ENCODE assay signal across 8 mouse cellular contexts in the genomic region with DNA sequence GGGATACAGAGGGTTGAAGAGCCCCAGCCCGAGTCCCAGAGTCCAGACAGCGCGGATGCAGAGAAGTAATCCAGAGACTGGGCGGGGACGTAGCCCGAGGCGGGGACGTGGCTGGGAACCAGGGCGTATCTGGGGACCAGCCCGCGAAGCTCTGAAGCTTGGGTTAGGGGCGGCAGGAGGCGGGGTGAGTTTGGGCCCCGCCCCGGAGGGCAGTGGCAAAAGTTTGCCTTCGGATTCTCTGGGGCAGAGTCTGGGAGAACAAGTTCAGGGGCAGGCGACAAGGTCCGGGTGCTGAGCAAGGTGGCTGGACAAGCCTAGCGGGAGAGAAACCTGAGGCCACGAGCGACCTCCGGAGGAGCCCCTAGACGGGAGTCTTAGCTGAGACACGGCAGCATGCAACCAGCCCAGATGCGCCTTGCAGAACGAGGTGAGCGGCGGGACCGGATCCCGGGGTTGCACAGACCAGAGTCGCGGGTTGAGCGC. TPM values are rescaled to one million over a fixed set of nuclear protein-coding genes. Genes with fewer than 3 reads are reported as not detected.
DNase-seq lines count a peak whose midpoint lies in the region; ATAC-seq and TF ChIP-seq lines count a peak whose summit lies in the region.

A gene (plus strand): TSS at position 121 of the 483 bp plus-strand sequence.

- intact Hi-C loops in left cerebral cortex, adult 2 months (cut with DNase I): no loop called here
- intact Hi-C loops in left cerebral cortex, postnatal 14 days (cut with DNase I): no loop called here

- no peaks in the 10 kb centered on the region for H3K36me3 ChIP-seq in forebrain, embryonic 11.5 days (ENCODE audit: control insufficient read depth, insufficient read depth, low read length)
- no peaks in the 10 kb centered on the region for H3K36me3 ChIP-seq in heart, postnatal 0 days (replicated peaks; ENCODE audit: control insufficient read depth, insufficient read depth, low read length)
- H3K36me3 ChIP-seq in stomach, embryonic 14.5 days (ENCODE audit: control insufficient read depth, insufficient read depth, low read length): no peaks in the 10 kb centered on the region

- H3K4me1 ChIP-seq in forebrain, embryonic 11.5 days (replicated peaks; ENCODE audit: control insufficient read depth, insufficient read depth, low read length): peaks cover 11% of the 10 kb centered on the region; the same call in 1 of the 2 replicates
- H3K4me1 ChIP-seq in heart, postnatal 0 days (ENCODE audit: control insufficient read depth, insufficient read depth): peaks cover 5% of the 10 kb centered on the region; the same call in 1 of the 2 replicates
- H3K4me1 ChIP-seq in stomach, embryonic 14.5 days (ENCODE audit: control insufficient read depth, insufficient read depth, low read length): peaks cover 18% of the 10 kb centered on the region; the same call in 1 of the 2 replicates

- under 1% methylated on average over 33 of the region's 33 CpGs for WGBS in forebrain, embryonic 11.5 days
- under 1% methylated on average over 33 of the region's 33 CpGs for WGBS in heart, postnatal 0 days
- WGBS in stomach, embryonic 14.5 days: under 1% methylated on average over 33 of the region's 33 CpGs

- peak; percentile 84 for ATAC-seq in forebrain, embryonic 11.5 days (replicated peaks; ENCODE audit: low FRiP score)
- ATAC-seq in heart, postnatal 0 days (ENCODE audit: insufficient read depth, low read depth): peak; percentile 72
- peak; percentile 68 for ATAC-seq in megakaryocyte progenitor cell, adult 5-6 weeks (replicated peaks; ENCODE audit: poor library complexity)
- peak; percentile 87 for ATAC-seq in stomach, embryonic 14.5 days (ENCODE audit: insufficient number of reproducible peaks, insufficient read depth, low FRiP score, low read depth)

- peak within 1 kb of the TSS; percentile 62 for H3K4me2 ChIP-seq in forebrain, embryonic 11.5 days (ENCODE audit: low read depth, low read length, severe bottlenecking)
- peak within 1 kb of the TSS; percentile 74 for H3K4me2 ChIP-seq in heart, postnatal 0 days (ENCODE audit: low read depth, low read length)
- H3K4me2 ChIP-seq in stomach, embryonic 14.5 days (replicated peaks; ENCODE audit: low read depth, low read length): peak within 1 kb of the TSS; percentile 64

- H3K9me3 ChIP-seq in forebrain, embryonic 11.5 days (ENCODE audit: control insufficient read depth, low read length): no peaks in the 10 kb centered on the region
- H3K9me3 ChIP-seq in heart, postnatal 0 days (replicated peaks; ENCODE audit: control insufficient read depth, low read length): no peaks in the 10 kb centered on the region
- H3K9me3 ChIP-seq in stomach, embryonic 14.5 days (ENCODE audit: control insufficient read depth, low read depth, low read length): no peaks in the 10 kb centered on the region

- peak within 1 kb of the TSS; percentile 45 for H3K4me3 ChIP-seq in left cerebral cortex, adult 2 months
- H3K4me3 ChIP-seq in forebrain, embryonic 11.5 days (ENCODE audit: low read depth, low read length): peak within 1 kb of the TSS; percentile 34
- peak within 1 kb of the TSS; percentile 54 for H3K4me3 ChIP-seq in heart, postnatal 0 days (ENCODE audit: low read depth, low read length)
- H3K4me3 ChIP-seq in stomach, embryonic 14.5 days (ENCODE audit: low read depth, low read length): peak within 1 kb of the TSS; percentile 70

- H3K27me3 ChIP-seq in forebrain, embryonic 11.5 days (ENCODE audit: control insufficient read depth, insufficient read depth, low read length): no peaks in the 10 kb centered on the region
- H3K27me3 ChIP-seq in heart, postnatal 0 days (ENCODE audit: control insufficient read depth, insufficient read depth, low read length): no peaks in the 10 kb centered on the region
- no peaks in the 10 kb centered on the region for H3K27me3 ChIP-seq in stomach, embryonic 14.5 days (ENCODE audit: control insufficient read depth, insufficient read depth, low read length)

- no peak for TF ChIP-seq CTCF in left cerebral cortex, adult 2 months (IDR thresholded peaks at IDR 0.05)
- peak; percentile 16 for TF ChIP-seq CTCF in heart, postnatal 0 days (IDR thresholded peaks at IDR 0.05; ENCODE audit: low read depth)

- H3K9ac ChIP-seq in forebrain, embryonic 11.5 days (ENCODE audit: low read length): peak within 1 kb of the TSS; percentile 65
- H3K9ac ChIP-seq in heart, postnatal 0 days (replicated peaks; ENCODE audit: low read depth, low read length): peak within 1 kb of the TSS; percentile 68
- H3K9ac ChIP-seq in stomach, embryonic 14.5 days (replicated peaks; ENCODE audit: low read depth, low read length): peak within 1 kb of the TSS; percentile 77

- 0 out of 2 replicates have a peak within 1 kb of the TSS, but pooled peaks have one; percentile 24 for H3K27ac ChIP-seq in left cerebral cortex, adult 2 months
- H3K27ac ChIP-seq in forebrain, embryonic 11.5 days (ENCODE audit: low read depth, low read length): peak within 1 kb of the TSS; percentile 0; the same call in 1 of the 2 replicates
- H3K27ac ChIP-seq in heart, postnatal 0 days (ENCODE audit: low read depth): peak within 1 kb of the TSS; percentile 49
- peak within 1 kb of the TSS; percentile 83 for H3K27ac ChIP-seq in stomach, embryonic 14.5 days (ENCODE audit: low read length)

- no peak for TF ChIP-seq EP300 in heart, postnatal 0 days (IDR thresholded peaks at IDR 0.05; ENCODE audit: low read depth)

- DNase-seq in left cerebral cortex, adult 2 months (ENCODE audit: extremely low spot score in 1 of 2, low spot score in 2 of 2): no peak
- DNase-seq in left cerebral cortex, postnatal 14 days (ENCODE audit: low spot score in 2 of 2): no peak
- peak; percentile 88 for DNase-seq in forebrain, embryonic 11.5 days (ENCODE audit: low spot score)
- DNase-seq in heart, postnatal 0 days (ENCODE audit: low spot score): peak; percentile 49
- peak; percentile 36 to 70 for DNase-seq in kidney, postnatal 36 days
- DNase-seq in layer of hippocampus, adult 9-11 months: no peak

RNA-seq across cellular contexts. Expression of the gene that starts here (rescaled TPM):
- total RNA-seq in left cerebral cortex, adult 2 months (2021): 1 to 10 TPM; 7.1 TPM
- total RNA-seq in left cerebral cortex, postnatal 14 days (2021): 1 to 10 TPM; 8.5 to 8.6 TPM
- polyA plus RNA-seq in forebrain, embryonic 11.5 days (2014; fragmentation: Nextera tagmentation; extraction: Ambion mirVana): 47.2 and 48.4 TPM in 2 replicates
- total RNA-seq in heart, postnatal 0 days (2014; rRNA removed; ENCODE audit: low replicate concordance): 20.0 and 25.8 TPM in 2 replicates
- polyA plus RNA-seq in heart, postnatal 0 days (2015; fragmentation: Nextera tagmentation; extraction: Ambion mirVana): 15.1 and 15.6 TPM in 2 replicates
- 12.5 and 13.0 TPM in 2 replicates for total RNA-seq in megakaryocyte progenitor cell, adult 5-6 weeks (2015)
- 8.0 and 8.2 TPM in 2 replicates for total RNA-seq in megakaryocyte progenitor cell, adult 5-6 weeks (2017)
- 61.1 and 64.9 TPM in 2 replicates for polyA plus RNA-seq in stomach, embryonic 14.5 days (2014; fragmentation: Nextera tagmentation; extraction: Ambion mirVana)

Comparison
In these comparisons a context has a peak if more than half of its experiments do, and no peak if none do; other contexts are left out.
1. DNase-seq: peak in forebrain, embryonic 11.5 days (single experiment), heart, postnatal 0 days (single experiment) and kidney, postnatal 36 days (2 of 2); none in left cerebral cortex, adult 2 months (0 of 2), left cerebral cortex, postnatal 14 days (0 of 2) and layer of hippocampus, adult 9-11 months (single experiment).
2. H3K27ac ChIP-seq: peak in every context shown above with its lines; median percentile 83 in stomach, embryonic 14.5 days; 49 in heart, postnatal 0 days; 24 in left cerebral cortex, adult 2 months; 0 in forebrain, embryonic 11.5 days.
3. Peak in every context shown above with its lines, with median percentiles within 50 percentile points of each other: H3K4me3 ChIP-seq, ATAC-seq, H3K4me2 ChIP-seq and H3K9ac ChIP-seq.